Mouse (Mus musculus) brain, embryonic 14.5 days (tissue): ENCODE results near the gene Uck1.

Experiments used
- CTCF ChIP-seq: fragments of 200-500 bp; IDR thresholded peaks from 2 replicates; pipeline ENCODE4 v1.5.1; 2012; ENCODE audit warnings: inconsistent platforms, mild to moderate bottlenecking, moderate library complexity, borderline replicate concordance; ENCODE audit not compliant: insufficient read depth, insufficient read length; ENCODE audit errors: extremely low read depth
- POLR2A ChIP-seq: fragments of 200-500 bp; IDR thresholded peaks from 2 replicates; pipeline ENCODE4 v1.6.1; 2012; ENCODE audit warnings: mild to moderate bottlenecking, inconsistent platforms, borderline replicate concordance; ENCODE audit not compliant: poor library complexity, insufficient read depth, insufficient read length, severe bottlenecking; ENCODE audit errors: extremely low read depth

DNA sequence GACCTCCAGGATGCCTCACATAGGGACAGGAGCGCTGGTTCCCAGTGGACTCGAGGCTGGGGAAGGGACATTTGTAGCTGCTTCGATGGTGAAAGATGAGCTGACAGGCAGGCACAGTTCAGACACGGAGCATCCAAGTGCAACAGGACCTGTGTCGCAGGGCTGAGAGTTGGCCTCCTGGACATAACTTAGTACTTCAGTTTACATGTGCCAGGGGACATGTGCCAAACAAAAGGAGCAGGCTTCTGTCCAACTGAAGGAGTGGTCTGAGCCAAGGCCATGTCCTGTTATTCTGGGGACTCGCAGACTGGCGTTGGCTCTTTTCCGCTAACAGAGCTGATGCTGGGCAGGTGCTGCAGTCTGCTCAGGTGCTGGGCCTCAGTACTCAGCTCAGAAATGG, 34.4 kb upstream of the Uck1 start:
- TF ChIP-seq POLR2A: no peak
- TF ChIP-seq CTCF: no peak
